Mouse (Mus musculus): ENCODE measurements around the gene Zfp141. TPM values are rescaled to one million over a fixed set of nuclear protein-coding genes. Genes with fewer than 3 reads are reported as not detected.
A peak's percentile ranks its signal among the peaks of the same experiment; 100 is the strongest.

Zfp141 gene
- total RNA-seq (2021): 15.1 and 15.7 TPM in 2 replicates
- long read RNA-seq, experiment 1, full-length matches to known transcripts: 1 of 5 reads
- long read RNA-seq, experiment 1, partial matches to known transcripts: 0 of 5 reads
- long read RNA-seq, experiment 1, other reads (novel, unspliced or antisense): 4 of 5 reads
- long read RNA-seq, experiment 2, partial matches to known transcripts: 1 of 4 reads
- long read RNA-seq, experiment 2, other reads (novel, unspliced or antisense): 3 of 4 reads

DNA sequence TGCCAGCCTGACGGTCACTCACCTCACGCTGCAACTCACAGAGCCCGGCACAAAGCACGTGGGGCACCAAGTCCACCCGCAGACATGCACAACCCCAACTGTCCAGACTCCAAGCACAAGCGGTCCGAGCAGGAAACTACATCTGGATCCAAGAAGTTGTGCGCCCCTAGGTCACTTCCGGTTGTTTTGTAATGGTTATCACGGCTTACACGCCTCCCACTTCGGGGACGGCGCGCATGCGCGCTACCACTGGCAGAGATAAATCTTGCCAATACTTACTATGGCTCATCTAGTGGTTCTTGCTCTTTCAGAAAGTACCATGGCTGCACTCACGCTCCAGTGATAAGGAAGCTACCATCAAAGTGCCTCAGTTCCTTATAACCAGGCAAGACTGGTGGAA, at the start of gene Zfp141:
TSS of gene Zfp141 (minus strand) at position 153 of the 400 bp plus-strand sequence.
- peak; percentile 92 for DNase-seq

DNA sequence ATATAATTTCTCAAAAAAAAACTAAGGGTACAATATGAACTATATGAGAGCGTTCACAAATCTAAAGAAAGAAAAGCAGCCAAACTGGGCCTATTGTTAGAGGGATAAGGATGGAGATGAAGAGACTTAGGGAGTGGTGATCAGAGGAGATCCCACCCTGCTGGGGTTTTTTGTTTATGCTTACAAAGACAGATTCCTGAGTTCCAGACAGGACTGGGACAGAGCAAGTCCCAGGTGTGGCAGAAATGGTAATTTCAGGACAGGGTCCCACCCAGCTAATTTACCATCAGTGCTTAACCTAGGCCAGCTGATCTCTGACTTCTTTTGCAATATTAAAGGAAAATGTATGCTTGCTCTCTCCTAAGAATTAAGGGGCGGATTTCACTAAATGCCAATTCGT, 46.2 kb upstream of the Zfp141 start:
- no peak for DNase-seq

DNA sequence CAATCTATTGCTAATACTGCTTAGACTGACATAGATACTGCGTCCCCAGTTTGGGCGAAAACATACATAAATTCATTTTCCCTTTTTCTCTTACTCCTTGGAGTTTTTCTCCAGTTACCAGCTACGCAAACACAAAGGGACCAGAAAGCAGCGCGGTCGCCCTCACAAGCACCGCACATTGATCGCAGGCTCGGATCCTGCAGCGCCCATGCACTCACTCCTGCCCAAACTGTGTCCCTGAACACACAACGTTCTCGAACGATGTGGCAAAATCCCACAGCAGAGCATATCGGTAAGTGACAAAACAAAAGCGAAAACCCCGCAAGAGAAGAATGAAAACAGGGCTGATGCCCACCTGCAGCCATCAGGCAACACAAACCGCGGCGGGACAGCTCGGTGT, 354 bp downstream of the Zfp141 start:
- DNase-seq: peak; percentile 34

DNA sequence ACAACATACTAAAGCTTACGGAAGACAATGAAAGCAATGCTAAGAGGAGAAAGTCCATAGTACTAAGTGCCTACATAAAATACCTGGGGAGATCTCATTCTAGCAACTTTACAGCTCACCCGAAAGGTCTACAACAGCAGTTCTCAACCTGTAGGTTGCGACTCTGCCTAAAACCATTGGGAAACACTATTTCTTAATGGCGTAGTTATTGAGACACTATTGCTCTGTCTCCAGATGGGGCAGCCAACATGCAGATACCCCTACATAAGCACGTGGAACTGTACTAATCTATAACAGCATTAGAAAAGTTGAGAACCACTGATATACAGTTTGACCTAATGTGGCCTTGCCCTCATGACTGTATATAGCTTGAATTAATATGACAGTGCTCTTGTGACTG, 7.3 kb downstream of the Zfp141 start:
- DNase-seq: no peak

DNA sequence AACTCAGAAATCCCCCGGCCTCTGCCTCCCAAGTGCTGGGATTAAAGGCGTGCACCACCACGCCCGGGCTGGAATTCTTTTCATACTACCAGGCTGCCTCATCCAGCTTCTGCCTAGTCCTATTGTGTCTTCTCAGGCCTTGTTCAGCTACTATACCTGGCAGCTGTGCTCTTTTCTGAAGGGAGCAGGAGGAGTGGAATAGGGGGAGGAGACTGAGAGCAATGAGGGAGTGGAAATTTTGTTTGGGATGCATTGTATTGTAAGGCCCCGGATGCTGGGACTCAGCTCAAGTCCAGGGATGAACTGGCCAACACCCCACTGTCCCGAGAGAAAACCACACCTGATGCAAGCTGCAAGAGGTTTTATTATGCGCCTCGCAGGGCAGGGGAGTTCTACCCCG, 8.2 kb downstream of the Zfp141 start:
- no peak for DNase-seq

DNA sequence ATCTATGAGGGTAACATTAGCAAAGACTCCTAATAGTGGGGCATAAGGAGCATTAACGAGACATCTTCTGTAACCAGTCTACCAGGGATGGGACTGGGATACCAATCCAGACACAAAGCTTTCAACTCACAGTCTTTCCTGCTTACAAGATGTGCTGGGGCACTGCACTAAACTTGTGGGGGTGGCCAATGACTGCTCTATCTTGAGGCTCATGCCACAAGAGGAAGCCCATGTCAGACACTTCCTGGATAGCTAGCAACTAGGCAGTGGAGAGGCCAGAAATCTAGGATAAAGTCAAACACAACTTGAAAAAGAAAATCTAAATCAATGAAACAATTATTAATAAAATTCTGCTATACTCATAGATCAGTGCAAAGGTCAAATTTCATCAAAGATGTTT, 9.3 kb downstream of the Zfp141 start:
- no peak for DNase-seq

DNA sequence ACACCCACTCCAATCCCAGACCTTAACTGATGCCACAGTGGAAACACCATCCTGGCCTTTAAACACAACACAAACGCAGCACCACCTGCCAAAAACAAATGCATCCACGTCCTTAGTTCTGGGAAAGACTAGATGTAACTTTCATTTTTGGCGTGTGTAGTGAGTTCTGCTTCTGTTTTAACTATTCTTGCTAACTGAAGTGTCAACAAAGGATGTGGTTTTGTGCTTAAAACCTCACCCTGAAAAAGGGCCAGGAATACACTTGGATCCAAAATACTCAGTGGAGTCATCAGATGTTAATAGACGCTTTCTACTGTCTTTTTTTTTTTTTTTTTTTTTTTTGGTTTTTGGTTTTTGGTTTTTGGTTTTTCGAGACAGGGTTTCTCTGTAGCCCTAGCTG, 14.7 kb downstream of the Zfp141 start:
- DNase-seq: no peak

DNA sequence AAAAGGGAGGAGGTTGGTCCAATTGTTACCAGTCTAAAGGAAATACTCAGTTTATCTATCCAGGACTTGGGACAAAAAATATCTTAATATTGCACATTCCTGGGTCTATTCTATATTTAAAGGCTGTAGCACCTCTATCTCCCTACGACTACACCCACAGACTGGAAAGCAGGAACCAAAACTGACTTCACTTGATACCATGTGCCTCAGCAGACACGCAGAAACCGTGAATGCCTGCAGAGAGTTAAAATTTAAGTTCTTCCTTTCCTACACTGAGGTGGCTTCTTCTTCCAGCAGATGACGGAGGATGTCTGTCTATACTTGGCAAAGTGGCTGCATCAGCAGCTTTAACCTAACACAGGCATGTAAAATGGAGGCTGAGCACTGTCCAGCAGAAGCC, 15.2 kb downstream of the Zfp141 start:
- no peak for DNase-seq

DNA sequence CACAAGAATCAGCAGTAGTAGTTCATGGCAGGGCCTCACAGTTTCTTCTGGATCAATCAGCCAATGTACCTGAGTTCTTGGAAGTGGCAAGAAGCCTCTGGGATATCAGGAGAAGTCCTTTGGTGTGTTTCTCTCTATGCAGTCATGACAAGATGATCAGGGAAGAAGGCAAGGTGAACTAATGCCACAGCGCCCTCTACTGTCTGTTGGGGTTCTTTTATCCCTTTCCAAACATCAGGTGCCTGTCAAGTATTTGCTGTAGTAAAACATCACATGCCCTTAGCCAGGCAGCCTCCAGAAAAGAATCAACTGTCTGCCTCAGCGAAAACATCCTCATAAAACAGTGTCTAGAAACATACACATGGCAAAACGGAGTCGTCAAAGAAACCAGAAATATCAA, 50.9 kb downstream of the Zfp141 start:
- DNase-seq: no peak

DNA sequence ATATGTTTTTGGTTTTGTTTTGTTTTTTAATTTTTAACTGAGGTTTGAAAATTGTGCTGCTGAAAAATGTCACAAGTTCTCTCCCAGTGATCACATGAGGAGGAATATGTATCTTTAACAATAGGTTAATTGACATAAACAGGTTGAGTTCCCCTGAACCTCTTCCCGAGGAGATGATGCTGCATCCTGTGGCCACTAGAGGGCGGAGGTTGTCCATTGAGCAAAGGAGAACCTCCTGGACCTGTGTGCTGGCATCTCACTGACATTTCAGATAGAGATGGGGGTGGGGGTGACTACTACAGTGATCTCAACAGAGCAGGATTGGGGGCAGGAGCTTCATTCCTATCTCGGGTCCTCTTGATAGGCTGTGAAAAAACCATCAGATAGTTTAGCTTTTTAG, 54.9 kb downstream of the Zfp141 start:
- peak; percentile 40 for DNase-seq

DNA sequence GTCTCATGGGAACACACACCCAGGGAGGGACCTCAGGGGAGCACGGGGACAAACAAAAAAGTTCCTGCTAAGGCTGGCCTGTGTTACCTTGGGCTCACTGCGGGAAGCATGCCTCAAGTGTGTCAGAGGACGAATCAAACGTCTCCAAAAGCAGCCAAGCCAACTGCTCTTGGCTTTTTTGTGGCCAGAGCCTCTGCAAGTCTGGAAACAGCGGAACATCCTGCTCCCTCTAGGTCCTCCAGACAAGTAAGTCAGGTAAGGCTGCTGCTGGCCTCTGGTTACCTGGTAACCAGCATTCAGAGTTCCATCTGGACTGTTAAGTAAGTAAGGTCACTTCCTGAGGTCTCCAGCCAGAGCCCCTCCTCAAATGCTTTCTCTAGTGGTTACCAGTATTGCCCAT, 57.7 kb downstream of the Zfp141 start, which contains the start of gene 4933421I07Rik:
TSS of gene 4933421I07Rik (minus strand) at position 271 of the 400 bp plus-strand sequence.
- no peak for DNase-seq

DNA sequence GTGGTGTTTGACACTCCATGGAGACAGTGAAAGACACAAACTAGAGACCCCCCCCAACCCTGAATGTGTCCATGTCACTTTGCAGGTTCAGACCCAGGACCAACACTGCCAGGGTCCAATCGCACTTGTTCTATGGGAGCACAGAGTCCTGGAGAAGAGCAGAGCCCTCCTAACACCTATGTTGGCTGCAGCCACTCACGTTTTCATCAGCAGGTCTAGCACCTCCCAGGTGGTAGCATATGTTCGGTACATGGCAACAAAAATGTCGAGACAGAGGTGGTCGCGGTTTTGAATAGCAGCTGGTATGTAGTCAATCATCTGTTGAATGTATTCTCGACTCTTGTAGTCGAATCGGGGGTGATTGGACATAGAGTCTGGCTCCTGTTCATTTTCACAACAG, 58.2 kb downstream of the Zfp141 start:
- no peak for DNase-seq

Other genes starting within 250 kb of the Zfp141 start
- not detected in 2 replicates for gene Vmn2r61, start 245.7 kb downstream of the Zfp141 start, total RNA-seq (2021)
- gene 4933421I07Rik, start 57.6 kb downstream of the Zfp141 start, total RNA-seq (2021): not detected in 2 replicates
- gene Gm21028, start 72.8 kb upstream of the Zfp141 start, total RNA-seq (2021): not detected in 2 replicates
- gene Zfp977, start 86.8 kb upstream of the Zfp141 start, total RNA-seq (2021): 1.2 and 2.0 TPM in 2 replicates
- 3.7 TPM in 2 replicates for gene Zfp976, start 136.8 kb upstream of the Zfp141 start, total RNA-seq (2021)
- 4.6 and 5.3 TPM in 2 replicates for gene Zfp975, start 187.0 kb upstream of the Zfp141 start, total RNA-seq (2021)
- gene Gm17067, start 221.3 kb upstream of the Zfp141 start, total RNA-seq (2021): 0.11 and 0.52 TPM in 2 replicates

Measured in adrenal gland, postnatal 14 days (tissue).